Mouse (Mus musculus) hindbrain, embryonic 14.5 days (tissue): ENCODE measurements at regions not wholly inside any gene's neighbourhood (a gene's known extent, or its start where the extent isn't known, plus 50 kb on each side); places are given as distances from the start of the nearest gene placed in this dataset.

ENCODE experiments used
- ATAC-seq: fragments of 200-750 bp; cut with Nextera tagmentation; 2 replicates; pipeline ENCODE4 v1.8.0; 2017; ENCODE audit warnings: moderate number of reproducible peaks, mild to moderate bottlenecking, moderate TSS enrichment, moderate library complexity; ENCODE audit not compliant: low FRiP score
- DNase-seq: peaks from one replicate; pipeline ENCODE4 v3.0.0-alpha.2; 2015; ENCODE audit warnings: low spot score
- H3K27ac ChIP-seq: fragments of 300-500 bp; sonication (generic); 2 replicates; pipeline ENCODE4 v1.5.1; 2014; ENCODE audit warnings: mild to moderate bottlenecking, moderate library complexity
- H3K27me3 ChIP-seq: fragments of 300-500 bp; sonication (generic); 2 replicates; pipeline ENCODE4 v1.6.1; 2014; ENCODE audit warnings: mild to moderate bottlenecking, low read length, mixed read lengths; ENCODE audit not compliant: control insufficient read depth, insufficient read depth
- H3K36me3 ChIP-seq: fragments of 300-500 bp; sonication (generic); replicated peaks from 2 replicates; pipeline ENCODE4 v1.6.1; 2014; ENCODE audit not compliant: control insufficient read depth, insufficient read depth
- H3K4me1 ChIP-seq: fragments of 300-500 bp; sonication (generic); replicated peaks from 2 replicates; pipeline ENCODE4 v1.6.1; 2014; ENCODE audit warnings: antibody characterized with exemption, low read length, mixed read lengths; ENCODE audit not compliant: control insufficient read depth, insufficient read depth
- H3K4me2 ChIP-seq: fragments of 300-500 bp; sonication (generic); replicated peaks from 2 replicates; pipeline ENCODE4 v1.6.1; 2014; ENCODE audit warnings: mild to moderate bottlenecking, moderate library complexity
- H3K4me3 ChIP-seq: fragments of 300-500 bp; sonication (generic); replicated peaks from 2 replicates; pipeline ENCODE4 v1.5.1; 2014; ENCODE audit warnings: mild to moderate bottlenecking, low read length
- H3K9ac ChIP-seq: fragments of 300-500 bp; sonication (generic); 2 replicates; pipeline ENCODE4 v1.6.1; 2014
- H3K9me3 ChIP-seq: fragments of 300-500 bp; sonication (generic); 2 replicates; pipeline ENCODE4 v1.6.1; 2016; ENCODE audit warnings: low read length; ENCODE audit not compliant: control insufficient read depth
- WGBS: fragments of 180-500 bp; shearing (Covaris S2); extraction: QIAGEN DNeasy Blood & Tissue Kit; methylation state at CpG from one replicate; pipeline ENCODE4 v1.1.7; 2014; 5-methylcytosine and 5-hydroxymethylcytosine counted together

DNA sequence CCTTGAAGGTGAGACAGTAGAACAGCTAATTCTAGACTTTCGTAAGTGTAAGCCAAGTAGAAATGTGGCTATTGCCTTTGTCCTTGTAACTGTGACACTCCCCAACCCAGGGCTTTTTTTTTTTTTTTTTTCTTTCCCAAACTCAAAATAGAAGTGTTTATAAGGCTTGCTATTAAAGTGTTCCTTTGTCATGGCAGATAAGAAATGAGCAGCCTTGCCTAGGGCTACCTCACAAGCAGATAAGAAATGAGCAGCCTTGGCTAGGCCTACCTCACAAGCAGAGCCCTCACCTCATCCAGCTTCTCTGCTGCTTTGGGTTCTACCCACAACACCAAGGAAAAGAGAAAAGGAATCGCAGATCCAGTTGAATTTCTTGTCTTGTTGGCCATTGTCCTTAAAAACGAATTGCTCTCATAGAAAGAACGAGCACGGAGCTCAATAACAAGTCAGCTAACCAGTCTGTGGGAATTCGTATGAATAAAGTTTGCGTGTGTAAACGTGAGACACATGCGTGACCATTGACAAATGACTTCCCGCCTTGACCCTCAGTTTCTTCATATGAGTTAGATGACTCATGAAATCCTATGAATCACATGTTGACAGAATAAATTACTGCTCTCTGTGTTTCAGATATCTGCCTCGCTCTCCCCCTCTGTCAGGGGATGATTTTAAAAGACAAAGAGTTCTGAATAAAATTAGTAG, 192.6 kb upstream of the Kbtbd8 start:
- Histone ChIP-seq H3K27me3 (no peaks in the 10 kb centered on the region), H3K27ac (no peak overlapping the region), H3K4me3 (no peak overlapping the region), H3K9me3 (no peaks in the 10 kb centered on the region), H3K4me1 (no peaks in the 10 kb centered on the region), H3K4me2 (no peak overlapping the region), H3K36me3 (no peaks in the 10 kb centered on the region), H3K9ac (no peak overlapping the region)
- ATAC-seq (no peak), DNase-seq (no peak)
- WGBS = 79% methylated on average over 11 of the region's 11 CpGs

DNA sequence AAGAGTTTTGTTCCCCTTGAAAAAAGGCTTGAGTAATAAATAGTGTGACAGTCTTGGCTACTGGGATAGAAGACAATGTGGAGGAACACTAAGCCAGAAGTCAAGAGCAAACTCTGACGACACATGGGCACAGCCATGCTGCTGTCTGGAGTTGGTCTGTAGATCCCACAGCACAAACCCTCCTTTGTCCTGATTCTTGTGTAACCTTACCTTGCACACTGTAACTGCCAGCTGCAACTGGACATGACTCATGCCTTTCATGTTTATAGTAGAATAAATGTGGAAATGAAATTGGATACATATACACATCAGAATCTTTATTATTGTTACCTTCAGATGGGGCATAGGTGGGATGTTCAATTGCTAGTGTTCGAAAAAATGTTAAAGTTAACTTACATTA, 195.3 kb upstream of the Kbtbd8 start:
- Histone ChIP-seq H3K27me3 (no peaks in the 10 kb centered on the region), H3K9me3 (no peaks in the 10 kb centered on the region), H3K27ac (no peak overlapping the region), H3K4me2 (no peak overlapping the region), H3K36me3 (no peaks in the 10 kb centered on the region), H3K4me1 (no peaks in the 10 kb centered on the region), H3K9ac (no peak overlapping the region), H3K4me3 (no peak overlapping the region)
- WGBS = 73% methylated on average over 2 of the region's 2 CpGs
- DNase-seq (no peak), ATAC-seq (no peak)

DNA sequence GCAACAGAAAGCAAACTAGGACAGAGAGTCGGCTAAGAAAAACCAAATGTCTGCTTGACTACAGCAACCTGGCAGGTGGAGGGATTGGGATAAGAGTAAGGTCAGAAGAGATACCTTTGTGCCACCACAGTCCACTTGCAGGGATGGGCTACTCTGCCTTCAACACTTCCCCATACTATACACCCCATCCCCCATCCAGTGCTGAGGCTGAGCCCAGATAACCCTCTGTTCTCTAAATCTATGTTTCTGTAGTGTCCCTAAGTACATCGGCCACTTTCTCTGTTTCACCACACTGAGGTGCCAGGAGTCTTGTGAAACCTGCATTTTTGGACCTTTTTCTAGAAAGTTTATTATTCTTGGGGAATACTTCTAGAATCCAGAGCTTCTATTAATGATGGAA, 196.3 kb upstream of the Kbtbd8 start:
- Histone ChIP-seq H3K27ac (no peak overlapping the region), H3K27me3 (no peaks in the 10 kb centered on the region), H3K4me2 (no peak overlapping the region), H3K4me1 (no peaks in the 10 kb centered on the region), H3K36me3 (no peaks in the 10 kb centered on the region), H3K9me3 (no peaks in the 10 kb centered on the region), H3K4me3 (no peak overlapping the region), H3K9ac (no peak overlapping the region)
- no peak for ATAC-seq
- DNase-seq = no peak
- 100% methylated on average over 2 of the region's 2 CpGs for WGBS

DNA sequence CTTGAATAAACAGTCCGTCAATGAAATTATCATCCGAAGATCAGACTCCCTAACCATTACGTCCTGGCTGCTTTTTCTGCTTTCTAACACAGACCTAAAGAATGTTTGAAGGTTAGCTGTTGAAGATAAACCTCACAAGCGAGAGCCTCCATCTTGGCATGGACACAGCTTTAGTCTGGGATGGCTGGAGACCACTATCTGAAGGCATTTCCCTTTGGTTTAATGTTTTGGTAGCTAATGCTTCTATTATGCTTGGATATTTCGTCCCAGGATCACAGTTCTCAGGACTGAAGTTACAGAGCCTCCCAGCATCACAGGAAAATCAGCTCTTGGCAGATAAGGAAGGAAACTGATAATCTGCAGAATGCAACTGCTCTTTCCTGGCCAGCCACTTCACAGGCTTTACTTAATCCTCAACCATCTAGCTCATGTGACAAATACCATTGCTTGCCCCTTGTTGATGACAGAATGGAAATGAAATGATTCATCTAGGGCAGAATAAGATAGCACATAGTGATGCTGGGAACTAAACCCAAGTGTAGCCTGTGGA, 197.8 kb upstream of the Kbtbd8 start:
- no peaks in the 10 kb centered on the region for H3K9me3 ChIP-seq
- no peaks in the 10 kb centered on the region for H3K4me1 ChIP-seq
- DNase-seq (no peak), ATAC-seq (no peak)
- H3K36me3 ChIP-seq = no peaks in the 10 kb centered on the region
- no peak overlapping the region for H3K4me3 ChIP-seq
- H3K27me3 ChIP-seq = no peaks in the 10 kb centered on the region
- no peak overlapping the region for H3K4me2 ChIP-seq
- H3K27ac ChIP-seq = no peak overlapping the region
- H3K9ac ChIP-seq = no peak overlapping the region
- 91% methylated on average over 5 of the region's 5 CpGs for WGBS

DNA sequence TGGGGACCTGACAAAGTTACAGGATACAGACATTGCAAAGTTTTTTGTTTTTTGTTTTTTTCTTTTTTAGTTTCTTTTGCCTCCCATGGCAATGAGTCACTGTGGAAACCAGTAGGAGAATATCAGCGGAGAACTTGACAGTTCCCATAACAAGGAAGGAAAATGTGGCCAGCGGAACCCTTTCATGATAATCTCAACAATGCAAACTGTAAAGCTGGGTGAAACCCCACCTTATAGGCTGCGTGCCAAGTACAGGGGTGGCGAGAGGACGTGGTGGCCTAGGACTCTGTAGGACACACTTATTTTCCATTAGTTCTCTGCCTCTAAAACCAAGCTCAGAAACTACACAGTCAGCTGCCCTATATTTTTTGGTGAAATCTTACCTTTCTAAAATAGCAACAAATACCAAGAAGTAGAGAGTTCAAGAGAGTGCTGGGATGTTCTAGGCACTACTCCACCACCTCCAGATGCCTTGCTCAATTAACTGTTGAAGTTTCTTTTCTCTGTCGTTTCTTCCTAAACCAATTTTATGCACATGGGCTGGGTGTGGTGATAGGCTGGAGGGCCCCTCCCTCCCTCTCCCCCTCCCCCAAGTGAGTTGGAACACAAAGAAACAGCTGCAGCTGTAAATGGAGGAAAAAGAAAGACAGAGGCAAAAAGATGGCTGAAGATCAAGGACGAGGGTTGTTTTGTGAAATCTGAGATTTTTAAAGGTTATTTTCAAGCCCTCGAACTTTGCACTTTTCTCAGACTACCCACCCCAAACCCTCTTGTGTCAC, 201.0 kb upstream of the Kbtbd8 start:
- Histone ChIP-seq H3K27ac (no peak overlapping the region), H3K4me2 (no peak overlapping the region), H3K9me3 (no peaks in the 10 kb centered on the region), H3K9ac (no peak overlapping the region), H3K36me3 (no peaks in the 10 kb centered on the region), H3K4me1 (no peaks in the 10 kb centered on the region), H3K4me3 (no peak overlapping the region), H3K27me3 (no peaks in the 10 kb centered on the region)
- ATAC-seq (no peak), DNase-seq (no peak)
- WGBS = 75% methylated on average over 8 of the region's 8 CpGs

DNA sequence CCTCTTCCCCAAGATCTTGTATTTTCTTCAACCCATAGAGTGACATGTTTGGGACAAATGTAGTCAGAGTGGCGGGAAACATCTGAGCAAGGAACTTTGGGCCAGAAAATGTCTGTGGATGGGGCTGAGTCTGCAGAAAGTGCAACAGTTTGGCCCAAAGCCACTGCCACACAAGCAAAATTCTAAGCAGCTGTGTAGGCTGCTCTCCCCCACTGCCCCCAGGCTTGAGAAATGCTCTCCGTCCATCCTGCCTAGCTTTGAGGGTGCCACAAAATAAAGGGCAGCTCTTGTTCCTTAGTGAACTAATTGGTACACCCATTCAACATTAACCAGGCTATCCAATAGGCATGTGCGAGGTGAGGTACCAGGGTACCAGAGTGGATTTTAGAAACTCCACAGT, 205.2 kb upstream of the Kbtbd8 start:
- H3K4me1 ChIP-seq = no peaks in the 10 kb centered on the region
- H3K36me3 ChIP-seq = no peaks in the 10 kb centered on the region
- no peak overlapping the region for H3K9ac ChIP-seq
- DNase-seq (no peak), ATAC-seq (no peak)
- no peak overlapping the region for H3K4me3 ChIP-seq
- no peak overlapping the region for H3K4me2 ChIP-seq
- H3K9me3 ChIP-seq = no peaks in the 10 kb centered on the region
- 75% methylated on average over 3 of the region's 3 CpGs for WGBS
- H3K27me3 ChIP-seq = no peaks in the 10 kb centered on the region
- H3K27ac ChIP-seq = no peak overlapping the region

DNA sequence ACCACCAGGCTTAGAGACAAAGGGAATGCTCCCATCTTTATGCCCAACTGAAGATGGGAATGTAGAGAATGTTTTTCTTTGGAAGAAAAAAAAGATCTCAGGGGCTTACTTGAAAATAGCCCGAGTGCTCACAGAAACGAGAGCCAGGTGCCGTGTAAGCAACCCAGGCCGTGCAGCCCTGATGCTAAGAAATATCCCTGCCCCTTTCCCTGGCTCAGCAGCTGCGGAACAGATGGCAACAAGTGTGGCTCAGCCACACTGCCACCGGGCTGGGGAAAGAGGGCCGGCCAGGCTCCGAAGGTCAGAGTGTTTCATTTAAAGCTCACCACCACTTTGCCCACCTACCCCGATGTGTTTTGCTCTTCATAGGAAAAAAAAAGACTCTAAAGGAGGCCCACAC, 205.7 kb upstream of the Kbtbd8 start:
- no peak for DNase-seq
- no peaks in the 10 kb centered on the region for H3K9me3 ChIP-seq
- no peak overlapping the region for H3K27ac ChIP-seq
- WGBS = 63% methylated on average over 9 of the region's 9 CpGs
- no peaks in the 10 kb centered on the region for H3K4me1 ChIP-seq
- no peaks in the 10 kb centered on the region for H3K36me3 ChIP-seq
- H3K27me3 ChIP-seq = no peaks in the 10 kb centered on the region
- no peak overlapping the region for H3K4me3 ChIP-seq
- no peak overlapping the region for H3K4me2 ChIP-seq
- ATAC-seq = no peak
- H3K9ac ChIP-seq = no peak overlapping the region

DNA sequence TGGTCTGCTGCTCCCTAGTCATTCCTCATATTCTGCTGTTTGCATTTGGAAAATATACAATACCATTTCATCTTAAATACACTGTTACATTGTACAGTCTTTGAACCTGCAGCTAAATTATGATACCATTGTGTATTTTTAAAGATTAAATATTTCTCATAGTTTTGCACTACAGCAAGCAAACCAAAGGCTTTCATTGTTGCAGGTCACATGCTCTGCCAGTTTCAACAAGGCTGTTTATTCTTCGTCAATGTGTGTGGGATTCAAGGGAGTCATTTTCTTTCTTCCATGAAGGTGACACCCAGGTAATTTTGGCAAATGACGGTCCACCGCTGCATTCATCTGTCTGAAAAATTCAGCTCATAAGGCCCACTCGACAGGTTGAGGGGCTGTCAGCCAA, 200.9 kb upstream of the Lrig1 start:
- no peaks in the 10 kb centered on the region for H3K36me3 ChIP-seq
- no peak overlapping the region for H3K9ac ChIP-seq
- DNase-seq (no peak), ATAC-seq (no peak)
- H3K4me2 ChIP-seq = no peak overlapping the region
- no peak overlapping the region for H3K4me3 ChIP-seq
- H3K4me1 ChIP-seq = no peaks in the 10 kb centered on the region
- H3K9me3 ChIP-seq = no peaks in the 10 kb centered on the region
- no peak overlapping the region for H3K27ac ChIP-seq
- 90% methylated on average over 4 of the region's 4 CpGs for WGBS
- H3K27me3 ChIP-seq = no peaks in the 10 kb centered on the region

DNA sequence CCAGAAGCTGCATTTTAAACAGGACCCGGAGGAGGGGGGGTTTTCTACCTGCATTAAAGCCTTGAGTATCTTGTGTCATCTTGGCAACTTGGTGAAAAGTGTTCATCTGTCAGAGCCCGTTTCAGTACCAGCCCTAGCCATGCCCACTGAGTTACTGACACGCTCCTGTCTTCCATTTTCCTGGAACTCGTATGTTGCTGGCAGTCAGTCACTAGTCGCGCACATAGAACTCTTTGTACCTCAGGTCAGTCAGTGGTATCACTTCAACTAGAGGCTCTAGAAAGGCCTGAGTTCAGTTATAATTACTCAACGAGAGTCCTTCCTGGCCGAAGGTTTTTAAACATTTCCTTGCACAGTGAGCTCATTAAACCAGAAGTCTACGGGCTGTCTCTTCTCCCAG, 198.9 kb upstream of the Lrig1 start:
- no peaks in the 10 kb centered on the region for H3K4me1 ChIP-seq
- 90% methylated on average over 9 of the region's 9 CpGs for WGBS
- H3K9ac ChIP-seq = no peak overlapping the region
- DNase-seq = no peak
- H3K27me3 ChIP-seq = no peaks in the 10 kb centered on the region
- H3K9me3 ChIP-seq = no peaks in the 10 kb centered on the region
- no peak overlapping the region for H3K27ac ChIP-seq
- no peak overlapping the region for H3K4me3 ChIP-seq
- no peaks in the 10 kb centered on the region for H3K36me3 ChIP-seq
- no peak for ATAC-seq
- no peak overlapping the region for H3K4me2 ChIP-seq
